Mouse (Mus musculus) embryonic facial prominence, embryonic 10.5 days (tissue): ENCODE measurements at regions not wholly inside any gene's neighbourhood (a gene's known extent, or its start where the extent isn't known, plus 50 kb on each side); places are given as distances from the start of the nearest gene placed in this dataset.

Experiments
- DNase-seq: peaks from one replicate; pipeline ENCODE4 v3.0.0-alpha.2; 2017; ENCODE audit warnings: low spot score
- H3K27ac ChIP-seq: fragments of 300-500 bp; sonication (generic); replicated peaks from 2 replicates; pipeline ENCODE4 v1.5.1; 2016; ENCODE audit warnings: mild to moderate bottlenecking
- H3K27me3 ChIP-seq: fragments of 300-500 bp; sonication (generic); replicated peaks from 2 replicates; pipeline ENCODE4 v1.6.1; 2016; ENCODE audit warnings: low read depth, mild to moderate bottlenecking; ENCODE audit not compliant: poor library complexity, severe bottlenecking
- H3K36me3 ChIP-seq: fragments of 300-500 bp; sonication (generic); replicated peaks from 2 replicates; pipeline ENCODE4 v1.6.1; 2016; ENCODE audit warnings: mild to moderate bottlenecking, moderate library complexity
- H3K4me1 ChIP-seq: fragments of 300-500 bp; sonication (generic); 2 replicates; pipeline ENCODE4 v1.6.1; 2016
- H3K4me3 ChIP-seq: fragments of 300-500 bp; sonication (generic); 2 replicates; pipeline ENCODE4 v1.5.1; 2016; ENCODE audit warnings: mild to moderate bottlenecking, moderate library complexity
- H3K9me3 ChIP-seq: fragments of 300-500 bp; sonication (generic); 2 replicates; pipeline ENCODE4 v1.6.1; 2016; ENCODE audit warnings: mild to moderate bottlenecking
- WGBS: fragments of 180-500 bp; shearing (Covaris S2); methylation state at CpG from one replicate; pipeline ENCODE4 v1.1.7; 2016; 5-methylcytosine and 5-hydroxymethylcytosine counted together

GRCm38 (mm10) chrX:99586282-99586681 lies 115.2 kb upstream of the Pja1 start:
- Histone ChIP-seq H3K4me3 (no peak overlapping the region), H3K4me1 (peaks cover 10% of the 10 kb centered on the region), H3K9me3 (no peaks in the 10 kb centered on the region), H3K27ac (no peak overlapping the region), H3K36me3 (no peaks in the 10 kb centered on the region), H3K27me3 (peaks cover 96% of the 10 kb centered on the region)
- 55% methylated on average over 11 of the region's 11 CpGs for WGBS
- DNase-seq, result no peak

- Histone ChIP-seq H3K36me3 (no peaks in the 10 kb centered on the region), H3K4me3 (no peak overlapping the region), H3K27me3 (peaks cover 96% of the 10 kb centered on the region), H3K27ac (no peak overlapping the region), H3K9me3 (no peaks in the 10 kb centered on the region), H3K4me1 (peaks cover 7% of the 10 kb centered on the region)
- 35% methylated on average over 3 of the region's 3 CpGs for WGBS
- DNase-seq, result no peak
Observed at GRCm38 (mm10) chrX:99585703-99586102, 114.6 kb upstream of the Pja1 start.

- Histone ChIP-seq H3K27ac (no peak overlapping the region), H3K4me1 (peaks cover 7% of the 10 kb centered on the region), H3K9me3 (no peaks in the 10 kb centered on the region), H3K36me3 (no peaks in the 10 kb centered on the region), H3K27me3 (peaks cover 97% of the 10 kb centered on the region), H3K4me3 (no peak overlapping the region)
- DNase-seq, result no peak
- WGBS, result 90% methylated on average over 9 of the region's 9 CpGs
Observed at GRCm38 (mm10) chrX:99582611-99583010, 111.5 kb upstream of the Pja1 start.

- no peak overlapping the region for H3K27ac ChIP-seq
Observed at GRCm38 (mm10) chrX:99581632-99582466, 110.8 kb upstream of the Pja1 start.

GRCm38 (mm10) chrX:99579206-99579605 lies 108.1 kb upstream of the Pja1 start:
- DNase-seq, result no peak
- H3K27ac ChIP-seq, result no peak overlapping the region
- WGBS, result 63% methylated on average over 4 of the region's 4 CpGs
- no peaks in the 10 kb centered on the region for H3K36me3 ChIP-seq
- peaks cover 7% of the 10 kb centered on the region for H3K4me1 ChIP-seq
- H3K27me3 ChIP-seq, result peaks cover 93% of the 10 kb centered on the region
- no peaks in the 10 kb centered on the region for H3K9me3 ChIP-seq
- no peak overlapping the region for H3K4me3 ChIP-seq

More at GRCm38 (mm10) chrX:99581632-99582466, 110.8 kb upstream of the Pja1 start:
- no peaks in the 10 kb centered on the region for H3K9me3 ChIP-seq
- H3K27me3 ChIP-seq, result peaks cover 97% of the 10 kb centered on the region
- no peaks in the 10 kb centered on the region for H3K36me3 ChIP-seq
- 50% methylated on average over 10 of the region's 10 CpGs for WGBS
- peaks cover 7% of the 10 kb centered on the region for H3K4me1 ChIP-seq
- DNase-seq, result no peak
- no peak overlapping the region for H3K4me3 ChIP-seq

GRCm38 (mm10) chrX:99578796-99579195 lies 107.7 kb upstream of the Pja1 start:
- Histone ChIP-seq H3K4me3 (no peak overlapping the region), H3K36me3 (no peaks in the 10 kb centered on the region), H3K27ac (no peak overlapping the region), H3K9me3 (no peaks in the 10 kb centered on the region), H3K4me1 (peaks cover 7% of the 10 kb centered on the region), H3K27me3 (peaks cover 93% of the 10 kb centered on the region)
- 69% methylated on average over 2 of the region's 2 CpGs for WGBS
- DNase-seq, result no peak

GRCm38 (mm10) chrX:99575105-99575504 lies 104.0 kb upstream of the Pja1 start:
- H3K36me3 ChIP-seq, result no peaks in the 10 kb centered on the region
- no peaks in the 10 kb centered on the region for H3K4me1 ChIP-seq
- no peak overlapping the region for H3K27ac ChIP-seq
- WGBS, result 47% methylated on average over 5 of the region's 5 CpGs
- H3K27me3 ChIP-seq, result peaks cover 97% of the 10 kb centered on the region
- DNase-seq, result no peak
- no peak overlapping the region for H3K4me3 ChIP-seq
- H3K9me3 ChIP-seq, result no peaks in the 10 kb centered on the region

- no peaks in the 10 kb centered on the region for H3K36me3 ChIP-seq
- 33% methylated on average over 18 of the region's 18 CpGs for WGBS
- peak; percentile 68 for DNase-seq
- H3K4me3 ChIP-seq, result peak overlapping the region; percentile 43
- H3K27ac ChIP-seq, result no peak overlapping the region; the same call in 1 of the 2 replicates
- no peaks in the 10 kb centered on the region for H3K9me3 ChIP-seq
- H3K4me1 ChIP-seq, result no peaks in the 10 kb centered on the region
- peaks cover 97% of the 10 kb centered on the region for H3K27me3 ChIP-seq
Observed at GRCm38 (mm10) chrX:99574441-99575103, 103.5 kb upstream of the Pja1 start.

GRCm38 (mm10) chrX:99570161-99570560 lies 99.1 kb upstream of the Pja1 start:
- Histone ChIP-seq H3K4me3 (no peak overlapping the region), H3K27ac (no peak overlapping the region), H3K27me3 (peaks cover 100% of the 10 kb centered on the region), H3K4me1 (peaks cover 16% of the 10 kb centered on the region), H3K36me3 (no peaks in the 10 kb centered on the region), H3K9me3 (no peaks in the 10 kb centered on the region)
- no peak for DNase-seq
- WGBS, result 83% methylated on average over 5 of the region's 5 CpGs

- H3K9me3 ChIP-seq, result no peaks in the 10 kb centered on the region
- no peaks in the 10 kb centered on the region for H3K36me3 ChIP-seq
- peak overlapping the region; percentile 72; the same call in 1 of the 2 replicates for H3K27ac ChIP-seq
- no peak for DNase-seq
- H3K4me3 ChIP-seq, result peak overlapping the region; percentile 40
- WGBS, result 21% methylated on average over 10 of the region's 10 CpGs
- H3K27me3 ChIP-seq, result peaks cover 100% of the 10 kb centered on the region
- peaks cover 16% of the 10 kb centered on the region for H3K4me1 ChIP-seq
Observed at GRCm38 (mm10) chrX:99568244-99568643, 97.2 kb upstream of the Pja1 start.

- WGBS, result 23% methylated on average over 28 of the region's 28 CpGs
- peak overlapping the region; percentile 72 for H3K27ac ChIP-seq
- peak overlapping the region; percentile 40 for H3K4me3 ChIP-seq
- H3K4me1 ChIP-seq, result peaks cover 16% of the 10 kb centered on the region
- DNase-seq, result peak; percentile 69
- peaks cover 100% of the 10 kb centered on the region for H3K27me3 ChIP-seq
- H3K36me3 ChIP-seq, result no peaks in the 10 kb centered on the region
- H3K9me3 ChIP-seq, result no peaks in the 10 kb centered on the region
Observed at GRCm38 (mm10) chrX:99567367-99568164, 96.5 kb upstream of the Pja1 start.

GRCm38 (mm10) chrX:99561995-99562394 lies 90.9 kb upstream of the Pja1 start:
- Histone ChIP-seq H3K4me3 (no peak overlapping the region), H3K27me3 (peaks cover 100% of the 10 kb centered on the region), H3K36me3 (no peaks in the 10 kb centered on the region), H3K27ac (no peak overlapping the region), H3K4me1 (peaks cover 12% of the 10 kb centered on the region), H3K9me3 (no peaks in the 10 kb centered on the region)
- DNase-seq, result no peak
- 60% methylated on average over 8 of the region's 8 CpGs for WGBS
